Mouse (Mus musculus) myocyte (in vitro differentiated cells): ENCODE results near the gene Mtf1.

Source experiments
- E2F4 ChIP-seq: IDR thresholded peaks from one replicate; pipeline ENCODE4 v1.6.1; 2011; ENCODE audit warnings: mild to moderate bottlenecking, control low read depth, moderate library complexity; ENCODE audit not compliant: insufficient read depth
- MAX ChIP-seq: IDR thresholded peaks from one replicate; pipeline ENCODE4 v1.6.1; 2011; ENCODE audit warnings: low read depth, mild to moderate bottlenecking, control low read depth
- MYOD1 ChIP-seq, 3 experiments: IDR thresholded peaks; one replicate each; pipeline ENCODE4 v1.6.1; 2011; ENCODE audit warnings: control low read depth in 2 of 3, low read depth in 2 of 3, mild to moderate bottlenecking in 2 of 3, moderate library complexity in 1 of 3; ENCODE audit not compliant: insufficient read length in 2 of 3, control insufficient read depth in 1 of 3
- POLR2A ChIP-seq: IDR thresholded peaks from one replicate; pipeline ENCODE4 v1.6.1; 2011; ENCODE audit warnings: low read depth, mild to moderate bottlenecking, control low read depth, moderate library complexity; ENCODE audit not compliant: insufficient read length
- POLR2AphosphoS2 ChIP-seq: IDR thresholded peaks from one replicate; pipeline ENCODE4 v1.6.1; 2011; ENCODE audit warnings: low read depth, control low read depth; ENCODE audit not compliant: insufficient read length
- USF1 ChIP-seq: IDR thresholded peaks from one replicate; pipeline ENCODE4 v1.6.1; 2011; ENCODE audit warnings: low read depth, mild to moderate bottlenecking, control low read depth, moderate library complexity

GRCm38 (mm10) chr4:124752281-124753199 lies 49.4 kb upstream of the Mtf1 start:
- no peak for TF ChIP-seq USF1
- peak; percentile 54 to 88 (median 84) for TF ChIP-seq MYOD1 (IDR thresholded peaks at IDR 0.05; ENCODE audit: control insufficient read depth in 1 of 3, insufficient read length in 2 of 3, low read depth in 2 of 3)
- no peak for TF ChIP-seq POLR2A
- TF ChIP-seq E2F4: no peak
- no peak for TF ChIP-seq MAX
- no peak for TF ChIP-seq POLR2AphosphoS2
